Mouse (Mus musculus) adrenal gland, postnatal 14 days (tissue): Measurements from ENCODE around the gene Parp9. TPM values are rescaled to one million over a fixed set of nuclear protein-coding genes. Genes with fewer than 3 reads are reported as not detected.
"Not testable (repeated sequence)": the region's sequence is repeated elsewhere in the genome, so short reads cannot be mapped to it uniquely, and the experiment has no call there.

ENCODE experiments used
- DNase-seq: peaks from one replicate; pipeline ENCODE4 v3.0.0; 2021; ENCODE audit warnings: mixed read lengths
- long read RNA-seq, 2 experiments: library from polyadenylated mRNA; stranded (forward); transcript quantifications; one replicate each; pipeline ENCODE4 v2.0.0; 2021
- total RNA-seq: library from RNA; stranded (reverse); gene quantifications from 2 replicates; pipeline ENCODE4 v1.2.3, GENCODE M21; 2021

The Parp9 gene
- total RNA-seq, result 13.8 and 16.1 TPM in 2 replicates
- long read RNA-seq, experiment 1, transcript Parp9-203 (11 exons, 3,548 nt), result major isoform, 6 of 17 reads
- long read RNA-seq, experiment 1, partial matches to known transcripts, result 0 of 17 reads
- long read RNA-seq, experiment 1, other reads (novel, unspliced or antisense), result 10 of 17 reads
- long read RNA-seq, experiment 2, transcript Parp9-203 (11 exons, 3,548 nt), result major isoform, 6 of 14 reads
- long read RNA-seq, experiment 2, partial matches to known transcripts, result 4 of 14 reads
- long read RNA-seq, experiment 2, other reads (novel, unspliced or antisense), result 3 of 14 reads

DNA sequence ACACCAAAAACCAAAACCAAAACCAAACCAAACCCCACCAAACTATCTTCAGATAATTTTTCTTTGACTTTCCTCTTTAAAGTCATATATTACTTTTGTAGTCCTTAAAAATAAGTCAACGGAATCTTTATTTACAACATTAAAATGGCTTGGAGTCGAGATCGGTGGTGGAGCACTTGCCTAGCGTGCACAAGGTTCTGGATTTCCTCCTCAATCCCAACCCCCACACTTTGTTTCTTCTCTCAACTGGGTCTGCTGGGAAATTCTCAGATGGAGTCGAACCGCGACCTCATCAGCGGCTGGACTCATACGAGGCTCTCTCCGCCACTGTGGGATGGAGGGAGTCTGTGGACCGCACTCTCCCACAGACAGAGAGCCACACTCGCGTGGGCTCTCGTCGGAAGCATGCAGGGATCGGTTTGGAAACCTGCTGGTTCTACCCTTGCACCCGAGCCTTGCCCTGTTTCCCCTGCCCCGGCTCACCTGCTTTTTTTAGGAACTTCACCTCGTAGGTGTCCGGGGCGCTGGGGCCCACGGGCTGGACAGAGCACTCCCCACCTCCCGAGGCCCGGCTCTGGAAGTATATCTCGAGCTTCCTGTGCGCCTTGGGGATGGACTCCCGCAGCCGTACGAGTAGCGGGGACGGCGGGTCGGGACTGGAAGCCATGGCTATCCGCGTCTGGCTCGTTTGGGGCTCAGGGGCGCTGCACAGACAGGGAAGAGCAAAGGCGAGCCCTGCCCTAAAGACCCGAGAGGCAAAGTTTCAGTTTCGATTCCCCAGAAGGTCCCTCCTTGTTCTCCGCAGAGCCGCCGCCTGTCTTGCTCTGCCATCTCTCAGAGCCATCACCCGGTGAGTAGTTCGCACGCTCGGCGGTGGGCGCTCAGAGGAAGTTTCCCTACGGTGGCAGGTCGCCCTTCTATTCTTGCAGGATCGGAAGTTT is at the start of gene Parp9, which contains the start of gene Dtx3l:
Gene Parp9, plus strand, starts transcription at position 260 of the 941 bp plus-strand sequence.
Gene Dtx3l, minus strand, starts transcription at position 941 of the 941 bp plus-strand sequence.
- DNase-seq, result peak; percentile 76

DNA sequence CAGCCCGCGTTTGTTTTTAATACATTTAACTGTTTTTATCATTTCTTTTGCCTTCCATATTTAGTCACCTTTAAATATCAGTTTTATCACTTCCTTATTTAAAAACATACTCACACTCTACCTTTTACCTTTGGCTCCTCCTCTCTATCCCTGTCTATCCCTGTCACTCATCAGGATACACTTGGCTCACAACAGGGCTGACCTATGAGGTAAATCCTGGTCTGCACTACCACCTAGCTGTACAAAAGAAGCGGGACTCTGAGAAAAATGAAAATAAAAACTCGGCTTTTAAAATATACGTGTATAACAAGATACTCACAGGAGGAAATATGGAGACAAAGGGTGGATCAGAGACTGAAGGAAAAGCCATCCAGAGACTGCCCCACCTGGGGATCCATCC is 49.4 kb upstream of the Parp9 start:
- DNase-seq, result no peak

DNA sequence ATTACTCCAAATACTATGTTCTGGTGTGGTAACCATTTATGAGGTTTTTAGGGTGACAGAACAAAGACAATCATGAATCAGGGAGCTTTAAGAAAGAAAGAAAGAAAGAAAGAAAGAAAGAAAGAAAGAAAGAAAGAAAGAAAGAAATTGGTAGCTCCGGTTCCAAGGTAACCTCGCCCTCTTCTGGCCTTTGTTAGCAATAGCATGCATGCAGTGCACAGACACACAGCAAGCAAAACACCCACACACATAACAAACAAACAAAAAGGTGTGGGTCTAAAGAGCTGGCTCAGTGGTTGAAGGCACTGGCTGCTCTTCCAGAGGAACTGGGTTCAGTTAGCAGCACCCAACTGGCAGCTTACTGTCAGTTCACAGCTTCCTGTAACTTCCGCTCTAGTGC is 47.6 kb upstream of the Parp9 start:
- no peak for DNase-seq

DNA sequence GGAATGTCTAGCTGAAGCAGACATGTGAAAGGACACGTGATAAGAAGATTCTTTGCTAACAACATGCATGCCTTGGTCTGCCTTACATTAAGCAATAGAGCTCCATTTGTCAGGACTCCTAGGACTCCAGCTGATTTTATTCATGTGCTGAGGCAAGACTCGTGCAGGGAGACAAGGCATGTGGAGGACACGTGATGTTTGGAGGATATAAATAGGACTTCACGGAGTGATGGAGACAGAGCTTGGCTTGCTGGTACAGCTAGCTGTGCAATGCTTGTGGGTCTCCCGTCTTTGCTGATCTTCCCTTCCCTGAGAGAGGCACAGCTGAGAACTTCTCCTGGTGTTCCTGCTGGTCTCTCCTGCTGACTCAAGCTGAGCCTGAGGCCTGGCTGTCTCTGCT is 46.7 kb upstream of the Parp9 start:
- not testable (repeated sequence) for DNase-seq

DNA sequence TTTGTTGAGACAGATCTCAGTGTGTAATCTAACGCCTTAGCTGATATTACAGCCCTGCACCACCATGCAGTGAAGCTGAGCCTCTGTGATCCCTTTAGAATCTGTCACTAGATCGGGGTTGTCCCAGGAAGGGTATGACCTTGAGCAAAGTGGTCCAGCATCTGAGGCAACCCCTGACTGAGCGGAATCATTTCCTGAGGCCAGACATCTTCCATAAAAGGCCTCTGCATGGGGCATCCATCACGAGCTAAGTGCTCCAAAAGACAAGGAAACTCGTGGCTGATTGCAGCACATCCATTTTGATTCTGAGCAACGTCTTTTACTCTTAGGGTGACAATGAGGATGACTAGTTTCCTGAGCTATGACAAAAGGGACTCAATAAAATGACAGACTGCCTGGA is 43.3 kb upstream of the Parp9 start:
- no peak for DNase-seq

DNA sequence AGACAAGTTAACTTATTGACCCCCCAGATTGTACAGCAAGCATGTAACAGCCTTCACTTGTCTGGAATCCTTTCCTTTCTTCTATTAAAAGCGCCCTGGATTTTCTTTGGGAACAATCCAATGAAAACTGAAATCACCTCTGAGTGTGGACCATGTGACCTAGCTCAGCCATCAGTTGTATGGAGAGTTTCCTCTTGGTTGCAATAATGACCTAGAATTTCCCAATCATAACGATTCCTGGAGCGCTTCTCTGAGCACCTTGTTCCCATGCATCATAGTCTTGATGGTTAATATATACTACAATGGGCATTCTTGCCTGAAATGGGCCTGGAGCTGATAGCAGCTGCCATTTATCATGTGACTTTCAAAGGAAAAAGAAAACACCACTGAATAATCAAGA is 37.7 kb upstream of the Parp9 start:
- DNase-seq, result no peak

DNA sequence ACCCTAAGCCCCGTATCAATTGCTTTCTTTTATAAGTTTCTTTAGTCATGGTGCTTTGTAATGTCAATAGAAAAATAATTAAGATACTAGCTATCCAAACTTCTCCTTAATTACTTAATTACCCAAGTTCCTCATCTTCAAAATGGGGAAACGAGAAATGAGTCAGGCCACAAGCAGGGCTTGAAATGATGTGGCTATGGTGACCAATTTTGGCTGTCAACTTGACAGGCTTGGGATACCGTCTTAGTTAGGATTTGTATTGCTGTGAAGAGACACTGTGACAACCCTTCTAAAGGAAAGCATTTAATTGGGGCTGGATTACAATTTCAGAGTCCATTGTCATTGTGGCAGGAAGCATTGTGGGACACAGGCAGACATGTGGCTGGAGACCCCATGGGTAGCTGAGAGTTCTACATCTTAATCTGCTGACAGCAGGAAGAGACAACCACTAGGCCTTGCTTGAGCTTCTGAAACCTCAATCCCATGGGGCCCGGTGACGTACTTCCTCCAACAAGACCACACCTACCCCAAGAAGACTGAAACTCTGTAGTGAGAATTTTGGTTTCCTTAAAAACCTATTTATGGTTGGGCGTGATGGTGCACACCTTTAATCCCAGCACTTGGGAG is 35.1 kb upstream of the Parp9 start:
- no peak for DNase-seq

DNA sequence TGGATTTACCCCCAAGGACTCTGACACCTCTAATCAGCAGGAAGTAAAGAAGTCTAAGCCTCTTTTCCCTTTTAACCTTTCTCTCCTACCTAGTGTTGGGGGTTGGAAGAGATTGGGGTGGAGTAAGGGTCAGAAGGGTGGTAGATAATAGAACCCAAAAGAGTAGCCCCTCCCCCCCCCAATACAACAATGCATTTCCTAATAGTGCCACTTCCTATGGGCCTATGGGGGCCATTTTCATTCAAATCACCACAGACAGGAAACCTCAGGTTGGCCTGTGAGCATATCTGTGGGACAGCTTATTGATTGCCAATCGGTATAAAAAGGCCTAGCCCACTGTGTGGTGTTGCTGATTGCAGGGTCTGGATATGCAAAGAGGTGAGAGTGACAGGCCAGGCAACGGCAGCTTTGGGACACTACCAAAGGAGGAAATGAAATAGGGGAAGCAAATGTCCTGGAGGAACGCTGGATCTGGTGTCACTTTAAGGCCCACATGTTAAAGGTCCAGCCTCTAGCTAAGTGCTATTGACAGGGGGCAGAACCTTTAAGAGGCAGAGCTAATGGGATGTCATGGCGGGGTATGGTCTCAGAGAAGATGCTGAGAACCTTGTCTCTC is 34.0 kb upstream of the Parp9 start:
- no peak for DNase-seq

DNA sequence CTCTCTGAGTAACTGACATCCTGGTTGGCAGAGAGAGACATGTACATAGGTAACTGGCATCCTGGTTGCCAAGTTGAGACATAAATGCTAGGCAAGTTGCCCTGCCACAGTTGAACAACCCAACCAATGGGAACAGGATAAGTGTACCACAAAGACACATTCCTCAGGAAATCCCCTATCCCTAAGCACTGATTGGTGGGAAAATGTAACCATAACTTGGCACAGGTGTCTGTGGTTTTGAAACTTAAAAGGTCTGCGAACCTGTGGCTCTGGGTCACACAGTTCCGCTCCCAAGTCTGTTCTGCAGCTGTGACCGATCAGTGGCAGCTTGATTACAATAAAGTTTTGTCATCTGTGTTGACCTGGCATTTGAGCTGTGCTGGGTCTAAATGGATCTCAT is 32.9 kb upstream of the Parp9 start:
- no peak for DNase-seq

DNA sequence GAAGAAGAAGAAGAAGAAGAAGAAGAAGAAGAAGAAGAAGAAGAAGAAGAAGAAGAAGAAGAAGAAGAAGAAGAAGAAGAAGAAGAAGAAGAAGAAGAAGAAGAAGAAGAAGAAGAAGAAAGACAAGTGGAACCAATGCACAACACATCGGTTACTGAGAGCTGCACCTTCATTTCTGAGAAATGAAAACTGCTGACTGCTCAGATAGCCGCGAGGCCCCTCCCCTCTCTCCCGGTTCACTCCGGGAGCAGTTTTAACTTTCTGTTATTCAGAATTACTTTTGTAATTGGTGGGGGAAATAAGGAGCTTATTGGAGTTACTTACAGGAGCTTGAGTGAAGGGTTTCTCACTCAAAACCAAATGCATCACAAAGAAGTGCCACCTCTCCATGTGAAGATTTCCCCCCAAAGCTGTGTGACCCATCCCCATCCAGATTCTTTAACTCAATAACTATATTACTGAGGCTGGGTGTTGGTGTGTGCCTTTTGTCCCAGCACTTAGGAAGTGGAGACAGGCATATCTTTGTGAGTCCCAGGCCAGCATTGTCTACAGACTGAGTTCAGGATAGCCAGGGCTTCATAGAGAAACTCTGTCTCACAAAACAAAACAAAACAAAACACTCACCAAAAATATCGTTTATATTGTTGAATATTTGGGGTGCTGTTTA is 32.3 kb upstream of the Parp9 start:
- no peak for DNase-seq

DNA sequence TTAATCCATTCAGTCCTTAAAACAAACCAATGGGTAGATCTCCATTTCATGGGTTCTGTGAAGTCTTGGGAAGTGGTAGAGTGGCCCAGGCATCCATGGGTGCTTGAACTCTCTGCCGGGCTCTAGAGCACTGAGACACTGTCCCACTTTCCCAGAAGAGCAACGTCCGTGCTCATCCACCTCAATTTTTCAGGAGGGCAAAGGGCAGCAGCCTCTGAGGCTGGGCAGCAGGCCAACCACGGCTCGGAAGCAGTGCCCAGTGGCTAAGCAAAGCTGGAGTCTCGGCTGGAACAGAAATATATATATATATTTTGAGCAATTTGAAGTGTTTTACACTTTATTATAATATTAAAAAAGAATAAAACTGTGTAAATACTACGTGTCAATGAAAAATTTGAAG is 31.4 kb upstream of the Parp9 start:
- peak; percentile 35 for DNase-seq

DNA sequence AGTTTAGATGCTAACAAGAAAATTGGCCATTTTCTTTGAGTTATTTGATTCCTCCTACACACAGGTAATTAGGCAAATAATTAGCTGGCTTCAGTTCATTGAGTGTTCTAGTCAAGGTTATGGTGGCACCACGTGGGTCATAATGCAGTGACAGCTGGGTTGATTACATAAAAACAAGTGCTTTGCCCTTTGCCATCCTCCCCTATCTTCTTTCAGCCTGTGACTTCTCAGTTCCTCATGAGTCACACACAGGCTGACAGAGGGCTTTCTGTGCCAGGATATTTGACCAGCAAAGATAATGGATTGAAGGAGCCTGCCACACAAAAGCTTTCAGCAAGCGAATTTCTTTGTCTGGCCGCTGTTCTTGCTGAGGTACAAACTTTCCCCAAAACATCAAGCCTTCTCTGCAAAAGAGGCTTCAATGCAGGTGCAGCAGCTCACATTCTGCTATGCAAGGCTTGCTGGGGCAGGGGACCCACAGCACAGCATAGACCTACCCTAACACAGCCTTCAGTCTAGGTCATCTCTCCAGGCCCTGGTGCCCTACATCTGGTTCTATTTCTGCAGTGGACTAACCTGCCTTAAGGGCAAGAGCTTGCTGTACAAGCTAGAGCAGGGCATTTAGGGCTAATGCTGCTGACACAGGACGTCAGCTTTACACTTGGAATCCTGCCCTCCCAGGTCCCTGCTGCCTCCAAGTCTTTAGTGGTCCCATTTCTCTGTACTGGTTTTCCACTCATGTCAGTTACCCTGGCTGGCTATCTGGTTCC is 30.7 kb upstream of the Parp9 start:
- DNase-seq, result peak; percentile 46

DNA sequence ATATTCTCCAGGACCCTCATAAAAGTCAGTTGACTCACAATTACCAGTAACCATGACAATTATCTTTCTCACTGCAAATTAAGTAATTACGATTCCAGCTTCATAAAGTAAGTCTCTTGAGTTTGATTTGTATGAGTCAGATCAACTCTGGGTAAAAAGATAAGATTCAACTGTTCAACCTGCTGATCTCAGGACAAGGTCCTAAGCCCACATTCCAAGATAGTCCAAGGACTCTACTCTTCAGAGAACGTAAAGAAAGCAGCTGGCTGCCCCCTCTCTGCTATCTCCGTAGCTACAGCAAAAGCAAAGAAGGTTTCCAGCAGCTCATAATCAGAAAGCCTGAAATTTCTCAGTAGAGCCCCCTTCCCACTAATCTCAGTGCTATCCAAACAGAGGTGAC is 26.8 kb upstream of the Parp9 start:
- DNase-seq, result no peak

DNA sequence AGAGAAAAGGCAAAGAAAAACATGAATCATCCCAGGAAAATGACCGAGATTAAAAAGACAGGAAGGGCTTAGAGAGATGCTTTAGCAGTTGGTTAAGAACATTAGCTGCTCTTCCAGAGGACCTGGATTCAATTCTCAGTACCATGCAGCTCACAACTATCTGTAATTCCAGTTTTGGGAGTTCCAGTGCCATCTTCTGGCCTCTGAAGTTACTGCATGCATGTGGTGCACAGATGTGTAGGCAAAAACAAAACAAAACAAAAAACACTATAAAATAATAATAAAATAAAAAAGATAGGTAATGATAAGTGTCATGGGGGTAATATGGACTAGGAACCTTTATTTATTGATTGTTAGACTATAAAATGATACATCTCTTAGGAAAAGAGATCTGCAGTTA is 24.7 kb upstream of the Parp9 start:
- peak; percentile 22 for DNase-seq

DNA sequence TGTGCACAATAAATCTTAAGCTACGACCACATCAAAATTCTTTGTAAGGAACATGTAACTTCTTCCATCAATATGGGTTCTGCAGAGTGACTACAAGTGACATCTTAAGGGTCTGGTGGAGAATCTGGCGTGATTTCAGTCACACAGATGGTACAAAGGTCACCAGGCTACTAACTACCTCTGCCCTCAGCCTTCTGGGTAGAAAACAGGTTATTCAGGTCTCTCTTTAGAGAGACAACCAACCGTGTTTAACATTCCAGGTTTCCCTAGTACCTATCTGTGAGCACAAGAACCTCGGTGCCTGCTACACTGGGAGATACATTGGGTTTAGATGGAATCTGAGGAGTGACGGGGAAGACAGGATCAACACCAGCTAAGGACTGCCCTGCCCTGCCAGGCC is 24.0 kb upstream of the Parp9 start:
- DNase-seq, result no peak

DNA sequence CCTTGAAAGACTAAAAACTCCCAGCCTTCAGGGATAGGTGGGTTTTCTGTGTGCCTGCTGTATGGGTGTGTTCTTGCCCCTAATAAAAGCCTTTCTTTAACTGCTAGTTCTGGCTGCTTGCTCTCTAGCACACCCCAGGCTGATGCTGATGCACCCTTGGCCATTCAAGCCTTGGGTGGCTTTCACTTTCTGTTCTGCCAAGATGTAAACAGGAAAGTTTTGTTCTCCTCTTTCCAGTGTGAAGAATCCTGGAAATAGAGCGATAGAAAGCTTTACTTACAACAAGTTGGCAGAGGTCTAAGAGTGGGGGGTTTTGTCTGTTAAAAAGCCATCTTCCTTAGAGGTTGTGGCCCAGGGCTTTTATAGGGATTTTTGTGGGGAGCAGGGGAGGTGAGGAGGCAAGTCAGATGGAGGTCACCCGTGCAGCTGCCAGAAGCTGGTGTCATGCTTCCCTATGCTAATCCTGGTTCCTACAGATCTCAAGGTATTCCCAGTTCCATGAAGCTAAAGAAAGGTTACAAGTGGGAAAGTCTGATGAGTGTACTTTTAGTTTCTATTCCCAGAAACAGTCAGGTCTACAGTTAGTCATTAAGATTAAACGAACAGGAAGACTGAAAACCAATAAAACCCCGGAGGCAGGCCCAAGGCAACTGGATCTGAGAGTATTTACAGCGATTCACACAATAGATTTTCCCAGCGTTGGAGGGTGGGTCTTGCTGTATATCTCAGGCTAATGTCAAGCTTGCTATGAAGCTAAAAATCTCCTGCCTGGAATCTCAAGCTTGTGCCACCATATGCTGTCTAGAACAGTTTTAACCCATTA is 19.3 kb upstream of the Parp9 start:
- no peak for DNase-seq

DNA sequence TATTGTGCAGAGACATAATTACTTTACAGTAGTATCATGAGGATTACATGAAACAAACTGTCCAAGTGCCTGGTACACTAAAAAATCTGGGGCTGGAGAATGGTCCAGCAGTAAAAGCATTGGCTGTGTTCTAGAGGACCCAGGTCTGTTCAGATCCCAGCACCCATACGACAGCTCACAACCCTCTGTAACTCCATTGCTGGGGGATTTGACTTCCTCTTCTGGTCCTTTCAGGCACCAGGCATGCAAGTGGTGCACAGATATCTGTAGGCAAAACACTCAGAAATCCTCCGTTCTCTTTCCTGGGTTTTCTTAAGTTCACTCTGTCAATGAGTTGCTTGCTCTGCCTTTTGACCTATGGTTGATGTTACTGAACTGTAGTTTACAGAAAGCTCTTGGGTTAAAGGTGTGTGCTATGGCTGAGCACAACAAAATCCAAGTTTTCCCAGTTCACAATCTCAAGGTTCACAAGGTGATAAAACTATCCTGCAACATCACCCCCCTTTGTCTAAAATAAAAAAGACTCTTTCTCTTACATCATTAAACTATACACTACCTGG is 16.5 kb upstream of the Parp9 start:
- no peak for DNase-seq

DNA sequence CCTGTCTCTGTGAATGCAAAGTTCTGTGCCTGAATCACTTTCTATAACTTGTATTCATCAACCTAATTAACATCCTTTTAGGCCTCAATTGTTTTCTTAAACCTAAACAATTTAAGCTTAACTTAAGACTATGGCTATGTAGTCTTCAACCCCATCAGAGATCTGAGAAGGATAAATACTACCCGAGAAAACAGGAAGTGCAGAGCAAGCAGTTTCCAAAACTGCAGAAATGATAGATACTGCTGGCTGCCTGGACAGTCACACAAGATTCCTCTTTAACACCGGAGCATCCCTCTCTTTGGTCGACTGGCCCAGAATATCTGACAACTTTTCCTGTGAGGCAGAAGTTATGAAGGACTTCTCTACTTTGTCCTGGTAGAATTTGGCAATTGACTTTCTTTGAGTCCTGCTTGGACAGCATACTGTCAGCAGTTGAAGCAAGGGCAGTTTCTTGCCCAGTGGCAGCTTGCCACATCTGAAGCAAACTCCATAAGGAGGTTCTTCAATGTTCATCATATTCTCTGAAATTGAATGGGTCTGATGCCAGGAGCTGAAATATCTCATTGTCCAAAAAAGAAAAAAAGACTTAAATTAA is 15.9 kb upstream of the Parp9 start:
- DNase-seq, result no peak

DNA sequence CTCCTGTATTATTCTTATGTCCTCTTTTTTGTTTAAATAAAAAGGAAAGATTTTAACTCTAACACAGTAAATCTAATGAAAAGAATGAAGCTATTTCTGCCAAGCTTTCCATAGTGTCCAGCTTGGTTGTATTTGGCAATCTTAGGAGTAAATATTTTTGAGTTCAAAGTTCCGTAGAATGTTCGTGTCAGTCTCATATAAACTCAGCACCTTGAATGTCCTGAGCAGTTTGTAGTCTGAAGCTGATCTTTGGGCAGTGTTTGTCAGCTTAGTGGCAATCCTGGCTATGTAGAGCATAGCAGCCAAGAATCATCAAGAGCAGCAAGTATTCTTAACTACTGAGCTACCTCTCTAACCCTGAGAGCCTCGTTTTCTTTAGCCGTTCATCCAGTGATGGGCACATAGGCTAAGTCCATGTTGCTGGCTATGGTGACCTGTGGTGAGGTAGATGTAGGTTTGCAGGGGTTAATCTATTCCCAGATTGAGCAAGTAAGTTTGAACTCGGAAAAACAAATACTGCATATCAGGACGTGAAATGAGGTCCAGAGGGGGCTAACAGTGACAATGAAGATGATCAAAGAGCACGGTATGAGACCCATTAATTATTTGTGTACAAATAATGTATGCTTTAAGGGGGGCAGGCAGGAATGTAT is 14.6 kb upstream of the Parp9 start:
- DNase-seq, result no peak
